Mouse (Mus musculus) mesoderm, embryonic 11.5 days (tissue): Measurements from ENCODE around the gene Trh.
A peak's percentile ranks its signal among the peaks of the same experiment; 100 is the strongest.

Experiments used
- DNase-seq: peaks from one replicate; pipeline ENCODE4 v3.0.0-alpha.2; 2012; ENCODE audit warnings: low read depth, low spot score

The Trh gene

GRCm38 (mm10) chr6:92224981-92225380, 19.5 kb downstream of the Trh start:
- DNase-seq, result no peak

- DNase-seq, result no peak
Measured at GRCm38 (mm10) chr6:92222021-92222420, 22.4 kb downstream of the Trh start.

DNA sequence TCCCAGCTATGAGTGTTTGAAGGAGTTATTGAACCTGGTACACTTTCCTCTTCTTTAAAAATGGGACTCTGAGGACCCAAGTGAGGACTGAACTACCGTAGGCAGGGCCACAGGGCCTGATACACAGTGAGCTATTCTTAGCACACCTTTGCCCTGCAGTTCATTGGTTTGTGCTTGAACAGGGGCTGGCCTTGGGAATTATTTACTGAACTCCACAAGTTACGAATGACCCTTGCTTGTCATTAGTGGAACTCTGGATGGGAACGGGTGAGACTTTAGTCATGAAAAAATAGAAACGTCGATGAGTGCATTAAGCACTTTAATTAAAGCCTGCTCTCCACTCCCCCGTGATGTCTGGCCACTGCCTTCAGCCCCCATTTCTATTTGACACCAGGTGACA, 22.8 kb downstream of the Trh start:
- no peak for DNase-seq

DNA sequence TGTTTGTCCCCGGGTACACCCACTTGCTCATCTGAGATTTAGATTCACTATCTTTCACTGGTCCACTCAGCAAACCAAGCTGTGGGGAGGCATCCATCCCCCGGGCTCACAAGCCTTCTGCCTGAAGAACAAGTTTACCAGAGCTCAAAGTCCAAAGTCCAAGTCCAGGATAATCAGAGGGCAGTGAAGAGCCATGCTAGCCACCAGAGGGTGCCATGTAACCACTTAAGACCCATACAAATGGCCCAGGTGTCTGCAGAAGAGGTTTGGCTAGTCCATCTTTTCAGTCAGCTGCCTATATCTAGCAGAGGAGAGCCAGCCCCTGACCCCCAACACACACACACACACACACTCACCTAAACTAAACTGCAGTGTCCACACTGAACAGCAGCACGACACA, 25.0 kb downstream of the Trh start:
- peak; percentile 55 for DNase-seq

GRCm38 (mm10) chr6:92214773-92215449, 29.5 kb downstream of the Trh start, which contains the start of gene Rbsn:
Gene Rbsn, minus strand, starts transcription at chr6:92214925.
- DNase-seq, result peak; percentile 94

DNA sequence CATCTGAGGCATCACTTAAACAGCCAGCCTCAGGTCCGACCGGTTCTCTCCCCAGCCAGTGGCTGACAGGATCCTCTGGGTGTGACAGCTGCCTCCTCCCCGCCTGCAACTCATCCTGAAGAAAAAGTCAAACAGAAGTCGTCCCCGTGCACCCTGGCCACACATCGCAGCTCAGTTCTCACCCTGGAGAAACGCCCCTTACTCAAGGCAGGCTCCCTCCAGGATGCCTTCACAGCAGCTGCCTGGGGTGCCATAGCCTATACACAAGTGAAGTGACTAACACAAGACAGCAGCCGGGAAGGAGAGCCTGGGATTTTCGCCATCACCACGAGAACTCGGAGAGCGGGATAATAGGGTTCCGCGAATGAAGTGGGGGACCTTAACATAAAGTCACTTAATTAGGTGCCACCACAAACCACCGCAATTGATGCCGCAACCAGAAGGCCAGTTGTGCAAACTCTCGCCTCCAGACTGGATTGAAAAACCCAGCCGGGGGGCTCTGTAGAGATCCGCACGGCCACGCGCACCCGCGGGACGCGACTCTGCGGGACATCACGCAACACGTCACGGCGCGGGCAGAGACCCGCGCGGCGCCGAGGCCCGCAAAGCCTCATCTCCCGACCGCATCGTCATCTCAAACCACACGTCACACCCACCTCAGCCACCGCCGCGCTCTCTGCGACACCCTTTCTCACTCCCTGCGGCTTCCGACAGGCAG, 30.2 kb downstream of the Trh start:
- peak; percentile 15 for DNase-seq

- no peak for DNase-seq
Measured at GRCm38 (mm10) chr6:92199414-92199813, 45.0 kb downstream of the Trh start.
